Mouse (Mus musculus): ENCODE measurements around the gene Txlng.

Txlng gene

DNA sequence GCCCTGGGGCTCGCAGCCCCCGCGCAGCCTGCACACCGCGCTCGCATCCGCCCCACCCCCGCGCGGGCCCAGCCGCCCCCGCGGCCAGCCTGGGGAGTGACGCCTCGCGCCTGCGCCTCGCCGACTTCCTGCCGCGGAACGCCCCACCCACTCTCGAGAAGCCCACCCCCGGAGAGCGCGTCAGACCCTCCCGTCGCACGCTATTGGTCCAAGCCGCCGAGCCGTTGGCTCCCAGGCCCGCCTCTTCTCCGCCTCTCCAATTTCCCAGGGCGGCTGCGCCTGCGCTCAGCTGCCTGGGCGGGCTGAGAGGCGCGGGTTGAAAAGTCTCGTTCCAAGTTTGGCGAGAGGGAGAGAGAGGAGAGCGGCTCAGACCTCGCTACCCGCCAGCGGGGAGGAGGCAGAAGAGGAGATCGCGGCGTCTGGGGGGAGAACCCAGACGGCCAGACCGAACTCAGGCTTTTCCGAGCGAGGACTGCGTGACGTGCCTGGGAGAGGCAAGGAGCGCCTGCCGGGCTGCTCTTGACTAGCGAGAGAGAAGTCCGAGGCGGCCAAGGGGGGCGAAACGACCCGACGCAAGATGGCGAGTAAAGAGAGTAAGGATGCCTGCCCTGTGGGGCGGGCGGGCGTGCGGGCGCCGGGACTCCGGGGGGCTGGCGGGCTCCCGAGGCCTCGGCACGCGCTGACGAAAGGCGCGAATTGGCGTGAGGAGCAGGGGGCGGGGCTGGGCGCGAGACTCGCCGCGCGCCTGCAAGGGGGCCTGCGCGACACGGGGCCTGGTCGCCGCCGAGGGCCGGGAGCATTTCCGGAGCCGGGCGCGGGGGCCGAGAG lies 68.9 kb downstream of the Txlng start, which contains the start of gene Rbbp7:
Rbbp7 (plus strand) TSS at position 288 of the 828 bp plus-strand sequence.
- no peak for DNase-seq (ENCODE audit: extremely low spot score, low read depth, low spot score)

- DNase-seq (ENCODE audit: extremely low spot score, low read depth, low spot score): no peak
Measured at GRCm38 (mm10) chrX:162759251-162760114, 69.8 kb downstream of the Txlng start.

DNA sequence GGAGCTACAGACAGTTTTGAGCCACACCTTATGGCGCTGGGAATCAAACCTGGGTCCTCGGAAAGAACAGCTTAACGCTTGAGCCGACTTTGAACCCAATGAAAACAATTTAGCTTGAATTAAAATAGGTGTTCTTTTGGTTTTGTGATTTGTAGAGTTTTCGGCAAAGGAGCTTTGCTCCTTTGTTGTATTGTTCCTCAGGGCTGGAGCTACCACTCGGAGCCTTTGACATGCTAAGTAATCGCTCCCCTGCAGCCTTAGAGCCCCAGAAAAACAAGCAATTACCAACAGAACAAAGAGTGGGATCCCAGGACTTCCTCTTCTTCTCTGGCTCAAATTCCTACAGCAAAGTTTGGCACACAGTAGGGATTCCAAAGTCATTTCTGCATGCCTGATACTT lies 73.2 kb downstream of the Txlng start:
- DNase-seq (ENCODE audit: extremely low spot score, low read depth, low spot score): no peak

DNA sequence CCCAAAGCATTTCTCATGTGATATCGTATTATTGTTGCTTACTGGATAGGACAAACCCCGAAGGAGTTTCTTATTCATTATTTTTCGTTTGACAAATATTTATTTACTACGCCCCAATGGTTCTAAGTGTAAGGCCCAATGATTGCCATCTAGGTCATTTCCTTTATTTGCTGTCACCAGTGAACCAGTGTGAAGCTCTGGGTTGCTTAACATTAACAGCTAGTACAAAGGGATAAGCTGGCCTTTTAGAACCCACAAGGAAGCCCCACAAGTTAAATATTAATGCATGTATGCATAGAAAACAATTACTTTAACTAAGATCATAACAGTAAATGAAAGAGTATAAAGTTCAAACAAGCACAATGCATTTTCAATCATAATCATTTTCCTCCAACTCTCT lies 74.9 kb downstream of the Txlng start:
- DNase-seq (ENCODE audit: extremely low spot score, low read depth, low spot score): no peak

DNA sequence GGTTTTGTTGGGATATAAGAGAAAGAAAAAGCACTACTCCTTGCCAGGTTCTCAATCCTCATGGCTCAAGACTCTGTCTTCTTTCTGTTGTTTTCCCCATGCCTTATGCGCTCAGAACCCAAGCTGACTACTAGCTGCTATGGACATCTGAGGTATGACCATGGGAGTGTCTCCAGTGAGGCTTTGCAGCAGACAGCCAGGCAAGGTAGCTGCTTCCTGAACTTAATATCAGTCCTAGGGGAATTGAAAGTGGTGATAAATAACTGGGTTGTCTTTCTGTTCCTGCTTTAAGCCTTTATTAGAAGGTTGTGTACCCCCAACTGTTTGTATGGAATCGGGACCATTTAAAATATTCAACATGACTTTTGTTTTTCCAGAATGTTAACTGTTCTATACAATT lies 76.8 kb downstream of the Txlng start:
- no peak for DNase-seq (ENCODE audit: extremely low spot score, low read depth, low spot score)

- DNase-seq (ENCODE audit: extremely low spot score, low read depth, low spot score): no peak
Measured at GRCm38 (mm10) chrX:162748696-162749420, 80.4 kb downstream of the Txlng start.

DNA sequence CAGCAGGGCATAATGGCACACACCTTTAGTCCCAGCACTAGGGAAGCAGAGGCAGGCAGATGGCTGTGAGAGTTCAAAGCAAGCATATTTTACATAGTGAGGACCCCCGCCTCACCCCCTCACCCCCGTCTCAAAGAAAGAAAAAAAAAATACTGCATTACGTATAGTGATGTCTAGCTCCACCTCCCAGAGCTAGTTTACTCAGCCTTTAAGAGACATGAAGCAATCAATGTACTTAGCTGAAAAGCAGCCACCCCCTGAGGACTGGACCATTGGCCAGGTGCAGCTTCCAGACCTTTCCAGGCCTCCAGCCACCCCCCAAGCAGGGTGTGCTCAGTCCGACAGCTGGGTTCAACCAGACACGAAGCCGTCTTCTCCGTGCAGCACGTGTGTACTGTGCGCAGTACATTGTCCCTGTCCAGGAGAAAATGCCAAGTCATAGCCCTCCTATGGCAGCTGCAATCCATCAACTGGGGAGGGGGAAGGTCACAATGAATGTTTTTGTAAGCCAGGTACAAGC lies 93.1 kb downstream of the Txlng start:
- no peak for DNase-seq (ENCODE audit: extremely low spot score, low read depth, low spot score)

DNA sequence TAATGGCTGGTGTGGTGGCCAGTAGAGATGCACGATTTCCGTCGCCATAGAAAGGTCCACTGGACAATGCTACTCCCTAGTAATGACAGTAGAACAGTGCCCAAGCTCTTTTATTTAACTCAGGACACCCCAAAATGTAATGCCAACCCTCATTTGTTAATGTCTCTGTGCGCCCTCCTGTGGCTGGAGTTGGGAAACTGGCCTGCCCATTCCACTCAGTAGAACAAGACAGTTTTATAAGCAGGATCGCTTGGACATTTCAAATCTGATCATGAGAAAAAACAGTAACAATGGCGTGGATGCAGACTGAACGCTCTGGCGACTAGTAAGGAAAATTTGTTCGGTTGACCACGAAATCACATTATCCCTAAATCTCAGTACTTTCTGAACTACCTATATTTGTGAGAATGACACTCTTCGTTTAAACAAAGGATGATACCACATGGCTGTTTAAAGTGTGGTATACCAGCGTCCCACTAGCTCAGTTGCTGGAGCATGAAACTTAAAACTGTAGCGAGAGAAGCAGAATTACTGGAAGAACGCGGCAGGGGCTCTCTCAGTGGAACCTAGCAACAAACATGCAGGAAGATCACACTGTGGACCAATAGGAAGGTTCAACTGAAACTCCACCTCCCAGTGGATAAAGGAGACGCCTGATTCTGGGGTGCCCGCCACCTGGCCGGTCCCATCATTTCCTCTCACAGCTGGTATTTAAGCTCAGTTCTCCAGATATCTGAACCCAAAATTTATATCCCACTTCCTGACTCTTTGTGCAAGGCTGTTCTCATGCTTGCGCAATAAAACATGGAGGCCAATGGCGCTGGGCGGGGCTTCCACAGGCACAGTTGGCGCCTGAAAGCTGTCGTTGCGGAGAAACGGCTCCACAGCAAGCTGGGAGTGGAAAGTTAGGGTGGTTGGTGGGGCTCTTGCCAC lies 94.0 kb downstream of the Txlng start:
- DNase-seq (ENCODE audit: extremely low spot score, low read depth, low spot score): no peak

DNA sequence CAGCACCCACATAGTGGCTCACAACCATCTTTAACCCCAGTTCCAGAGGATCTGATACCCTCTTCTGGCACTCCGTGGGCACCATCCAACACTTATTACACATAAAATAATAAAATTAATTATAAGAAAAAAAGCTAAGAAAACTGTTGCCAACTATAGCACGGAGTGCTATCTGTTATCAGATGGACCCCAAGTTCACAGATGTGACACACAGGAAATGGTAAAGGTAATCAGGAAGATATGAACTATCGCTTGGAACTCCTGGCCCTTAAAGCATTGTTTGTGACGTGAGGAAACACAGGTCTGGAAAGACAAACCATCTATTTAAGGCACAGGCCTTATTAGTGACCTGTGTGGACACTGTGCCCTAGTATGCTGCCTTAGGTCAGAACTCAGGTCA lies 99.2 kb downstream of the Txlng start:
- DNase-seq (ENCODE audit: extremely low spot score, low read depth, low spot score): no peak
